Mouse (Mus musculus) midbrain, embryonic 11.5 days (tissue): ENCODE results near the gene Srgap3. TPM values are rescaled to one million over a fixed set of nuclear protein-coding genes. Genes with fewer than 3 reads are reported as not detected.

Experiments
- ATAC-seq: fragments of 200-750 bp; cut with Nextera tagmentation; 2 replicates; pipeline ENCODE4 v1.8.0; 2017; ENCODE audit warnings: moderate TSS enrichment, moderate library complexity; ENCODE audit not compliant: low FRiP score
- DNase-seq: peaks from one replicate; pipeline ENCODE4 v3.0.0; 2015; ENCODE audit warnings: low spot score; ENCODE audit errors: missing footprints
- H3K27ac ChIP-seq: fragments of 300-500 bp; sonication (generic); 2 replicates; pipeline ENCODE4 v1.5.1; 2014; ENCODE audit warnings: low read depth, low read length
- H3K27me3 ChIP-seq: fragments of 300-500 bp; sonication (generic); 2 replicates; pipeline ENCODE4 v1.6.1; 2014; ENCODE audit warnings: mild to moderate bottlenecking, low read length, moderate library complexity, mixed read lengths; ENCODE audit not compliant: control insufficient read depth, insufficient read depth
- H3K36me3 ChIP-seq: fragments of 300-500 bp; sonication (generic); 2 replicates; pipeline ENCODE4 v1.6.1; 2014; ENCODE audit warnings: mild to moderate bottlenecking, low read length, moderate library complexity, mixed read lengths; ENCODE audit not compliant: control insufficient read depth, insufficient read depth
- H3K4me1 ChIP-seq: fragments of 300-500 bp; sonication (generic); 2 replicates; pipeline ENCODE4 v1.6.1; 2014; ENCODE audit warnings: low read length; ENCODE audit not compliant: control insufficient read depth, insufficient read depth
- H3K4me2 ChIP-seq: fragments of 300-500 bp; sonication (generic); 2 replicates; pipeline ENCODE4 v1.6.1; 2014; ENCODE audit warnings: mild to moderate bottlenecking, moderate library complexity
- H3K4me3 ChIP-seq: fragments of 300-500 bp; sonication (generic); 2 replicates; pipeline ENCODE4 v1.5.1; 2014; ENCODE audit warnings: low read depth, low read length
- H3K9ac ChIP-seq: fragments of 300-500 bp; sonication (generic); 2 replicates; pipeline ENCODE4 v1.6.1; 2014; ENCODE audit warnings: low read length
- H3K9me3 ChIP-seq: fragments of 300-500 bp; sonication (generic); 2 replicates; pipeline ENCODE4 v1.6.1; 2016; ENCODE audit warnings: low read length; ENCODE audit not compliant: control insufficient read depth
- WGBS: fragments of 180-500 bp; shearing (Covaris S2); extraction: QIAGEN DNeasy Blood & Tissue Kit; methylation state at CpG from one replicate; pipeline ENCODE4 v1.1.7; 2014; 5-methylcytosine and 5-hydroxymethylcytosine counted together
- polyA plus RNA-seq: library from polyadenylated mRNA; unstranded; fragments of >200 nt; fragmentation: Nextera tagmentation; extraction: Ambion mirVana; gene quantifications from 2 replicates; pipeline ENCODE4 v1.2.1, GENCODE M21; 2014

Gene Srgap3
- polyA plus RNA-seq = 48.9 and 54.9 TPM in 2 replicates

DNA sequence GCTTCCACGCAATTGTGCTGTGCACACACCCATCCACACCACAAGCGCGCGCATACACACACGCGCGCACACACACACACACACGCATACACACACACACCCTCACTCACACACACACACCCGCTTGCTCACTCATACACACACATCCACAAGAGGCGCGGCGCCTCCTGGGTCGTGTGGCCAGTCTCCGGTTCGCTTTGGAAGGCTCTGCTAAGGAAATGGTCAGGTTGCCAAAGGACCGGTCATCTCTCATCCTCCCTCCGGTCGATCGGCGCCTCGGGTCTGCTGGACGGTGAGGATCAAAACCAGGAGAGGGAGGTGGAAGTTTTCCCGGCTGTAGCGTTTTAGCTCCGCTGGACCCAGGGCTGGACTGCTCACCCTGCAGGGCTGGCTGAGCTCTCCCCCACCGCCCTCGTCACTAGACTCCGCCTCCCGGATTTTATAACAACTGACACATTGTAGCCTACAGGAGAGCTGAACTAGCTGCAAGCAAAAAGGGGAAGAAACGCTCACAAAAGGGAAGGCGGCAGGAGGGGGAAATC lies at the start of gene Srgap3:
Gene Srgap3 (minus strand): TSS at position 372 of the 542 bp plus-strand sequence.
- Histone ChIP-seq H3K4me1 (peaks cover 41% of the 10 kb centered on the region), H3K4me3 (peak within 1 kb of the TSS; percentile 91), H3K27me3 (no peaks in the 10 kb centered on the region), H3K36me3 (peaks cover 6% of the 10 kb centered on the region; the same call in 1 of the 2 replicates), H3K9ac (peak within 1 kb of the TSS; percentile 87), H3K9me3 (no peaks in the 10 kb centered on the region), H3K27ac (peak within 1 kb of the TSS; percentile 82), H3K4me2 (peak within 1 kb of the TSS; percentile 77)
- peak; percentile 89 for ATAC-seq
- under 1% methylated on average over 31 of the region's 31 CpGs for WGBS
- peak; percentile 97 for DNase-seq

GRCm38 (mm10) chr6:112995708-112996107 lies 48.6 kb upstream of the Srgap3 start:
- WGBS = 48% methylated on average over 1 of the region's 1 CpGs
- no peak overlapping the region for H3K4me2 ChIP-seq
- no peak for ATAC-seq

GRCm38 (mm10) chr6:112990119-112990518 lies 43.1 kb upstream of the Srgap3 start:
- Histone ChIP-seq H3K27ac (no peak overlapping the region), H3K4me1 (peaks cover 10% of the 10 kb centered on the region), H3K27me3 (no peaks in the 10 kb centered on the region), H3K4me2 (no peak overlapping the region), H3K4me3 (no peak overlapping the region), H3K9ac (no peak overlapping the region), H3K9me3 (no peaks in the 10 kb centered on the region), H3K36me3 (no peaks in the 10 kb centered on the region)
- ATAC-seq (no peak), DNase-seq (no peak)
- WGBS = 67% methylated on average over 1 of the region's 1 CpGs

More at GRCm38 (mm10) chr6:112995708-112996107, 48.6 kb upstream of the Srgap3 start:
- Histone ChIP-seq H3K9ac (no peak overlapping the region), H3K4me3 (no peak overlapping the region), H3K36me3 (no peaks in the 10 kb centered on the region), H3K9me3 (no peaks in the 10 kb centered on the region), H3K4me1 (0 out of 2 replicates have a peak, but pooled peaks cover 3% of the 10 kb centered on the region), H3K27ac (no peak overlapping the region), H3K27me3 (no peaks in the 10 kb centered on the region)
- no peak for DNase-seq

- Histone ChIP-seq H3K4me2 (peak overlapping the region; percentile 14; the same call in 1 of the 2 replicates), H3K4me1 (peaks cover 22% of the 10 kb centered on the region), H3K4me3 (no peak overlapping the region), H3K36me3 (no peaks in the 10 kb centered on the region), H3K27me3 (no peaks in the 10 kb centered on the region), H3K9me3 (no peaks in the 10 kb centered on the region), H3K27ac (peak overlapping the region; percentile 66), H3K9ac (no peak overlapping the region; the same call in 1 of the 2 replicates)
- DNase-seq (no peak), ATAC-seq (peak; percentile 74)
- WGBS = 30% methylated on average over 9 of the region's 9 CpGs
Observed at GRCm38 (mm10) chr6:112985362-112986314, 38.6 kb upstream of the Srgap3 start.

- peaks cover 22% of the 10 kb centered on the region for H3K4me1 ChIP-seq
- 16% methylated on average over 7 of the region's 7 CpGs for WGBS
- H3K9me3 ChIP-seq = no peaks in the 10 kb centered on the region
- ATAC-seq (peak; percentile 66), DNase-seq (peak; percentile 89)
- H3K36me3 ChIP-seq = no peaks in the 10 kb centered on the region
- H3K27ac ChIP-seq = no peak overlapping the region; the same call in 1 of the 2 replicates
- H3K4me2 ChIP-seq = no peak overlapping the region
- H3K27me3 ChIP-seq = no peaks in the 10 kb centered on the region
- H3K4me3 ChIP-seq = no peak overlapping the region
- peak overlapping the region; percentile 14; the same call in 1 of the 2 replicates for H3K9ac ChIP-seq
Observed at GRCm38 (mm10) chr6:112982241-112982640, 35.2 kb upstream of the Srgap3 start.

- Histone ChIP-seq H3K4me1 (peaks cover 25% of the 10 kb centered on the region), H3K4me3 (no peak overlapping the region), H3K27me3 (no peaks in the 10 kb centered on the region), H3K4me2 (no peak overlapping the region), H3K9me3 (no peaks in the 10 kb centered on the region), H3K9ac (no peak overlapping the region), H3K36me3 (no peaks in the 10 kb centered on the region), H3K27ac (no peak overlapping the region)
- 91% methylated on average over 3 of the region's 3 CpGs for WGBS
- ATAC-seq = no peak
- no peak for DNase-seq
Observed at GRCm38 (mm10) chr6:112978947-112979346, 31.9 kb upstream of the Srgap3 start.

- DNase-seq = no peak
- H3K4me2 ChIP-seq = no peak overlapping the region
- no peak overlapping the region for H3K4me3 ChIP-seq
- WGBS = 89% methylated on average over 4 of the region's 4 CpGs
- H3K36me3 ChIP-seq = no peaks in the 10 kb centered on the region
- no peak for ATAC-seq
- peaks cover 34% of the 10 kb centered on the region for H3K4me1 ChIP-seq
- no peaks in the 10 kb centered on the region for H3K9me3 ChIP-seq
- H3K9ac ChIP-seq = no peak overlapping the region
- no peak overlapping the region for H3K27ac ChIP-seq
- no peaks in the 10 kb centered on the region for H3K27me3 ChIP-seq
Observed at GRCm38 (mm10) chr6:112977246-112977645, 30.2 kb upstream of the Srgap3 start.

GRCm38 (mm10) chr6:112976541-112976940 lies 29.5 kb upstream of the Srgap3 start:
- Histone ChIP-seq H3K9me3 (no peaks in the 10 kb centered on the region), H3K4me2 (no peak overlapping the region), H3K4me1 (peaks cover 38% of the 10 kb centered on the region), H3K27me3 (no peaks in the 10 kb centered on the region), H3K4me3 (no peak overlapping the region), H3K9ac (no peak overlapping the region), H3K27ac (no peak overlapping the region), H3K36me3 (no peaks in the 10 kb centered on the region)
- ATAC-seq = no peak
- no peak for DNase-seq

DNA sequence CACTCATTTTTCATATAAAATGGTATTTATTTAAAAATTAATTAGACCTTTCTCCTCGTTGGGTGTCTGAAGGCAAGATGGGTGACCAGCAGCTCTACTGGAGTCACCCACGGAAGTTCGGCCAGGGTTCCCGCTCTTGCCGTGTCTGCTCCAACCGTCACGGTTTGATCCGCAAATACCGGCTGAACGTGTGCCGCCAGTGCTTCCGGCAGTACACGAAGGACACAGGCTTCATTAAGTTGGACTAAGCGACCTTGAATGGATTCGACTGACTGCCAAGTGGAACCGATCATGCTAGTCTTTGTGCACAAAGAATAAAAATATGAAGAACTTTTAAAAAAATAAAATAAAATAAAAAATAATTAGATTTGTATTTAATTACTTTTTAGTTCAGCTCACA lies 29.1 kb upstream of the Srgap3 start:
- H3K4me3 ChIP-seq = no peak overlapping the region
- H3K36me3 ChIP-seq = no peaks in the 10 kb centered on the region
- 91% methylated on average over 16 of the region's 16 CpGs for WGBS
- no peak overlapping the region for H3K27ac ChIP-seq
- H3K4me1 ChIP-seq = peaks cover 42% of the 10 kb centered on the region
- H3K9ac ChIP-seq = no peak overlapping the region
- DNase-seq = no peak
- no peaks in the 10 kb centered on the region for H3K27me3 ChIP-seq
- no peaks in the 10 kb centered on the region for H3K9me3 ChIP-seq
- ATAC-seq = no peak
- H3K4me2 ChIP-seq = no peak overlapping the region
